Mouse (Mus musculus) kidney, postnatal 0 days (tissue): ENCODE data around the gene Ankrd6. TPM values are rescaled to one million over a fixed set of nuclear protein-coding genes. Genes with fewer than 3 reads are reported as not detected.

ENCODE experiments used
- ATAC-seq: fragments of 200-750 bp; cut with Nextera tagmentation; replicated peaks from 2 replicates; pipeline ENCODE4 v1.8.0; 2017; ENCODE audit warnings: low read depth, moderate number of reproducible peaks, moderate TSS enrichment, moderate library complexity; ENCODE audit not compliant: low FRiP score
- DNase-seq: peaks from one replicate; pipeline ENCODE4 v3.0.0-alpha.2; 2016; ENCODE audit warnings: low spot score
- H3K27ac ChIP-seq: fragments of 300-500 bp; sonication (generic); 2 replicates; pipeline ENCODE4 v1.5.1; 2014; ENCODE audit warnings: mild to moderate bottlenecking
- H3K27me3 ChIP-seq: fragments of 300-500 bp; sonication (generic); 2 replicates; pipeline ENCODE4 v1.6.1; 2014; ENCODE audit warnings: low read length, mixed read lengths; ENCODE audit not compliant: insufficient read depth
- H3K36me3 ChIP-seq: fragments of 300-500 bp; sonication (generic); 2 replicates; pipeline ENCODE4 v1.6.1; 2014; ENCODE audit warnings: low read length, mixed read lengths; ENCODE audit not compliant: insufficient read depth
- H3K4me1 ChIP-seq: fragments of 300-500 bp; sonication (generic); replicated peaks from 2 replicates; pipeline ENCODE4 v1.6.1; 2014; ENCODE audit warnings: antibody characterized with exemption, low read length, mixed read lengths; ENCODE audit not compliant: insufficient read depth
- H3K4me2 ChIP-seq: fragments of 300-500 bp; sonication (generic); 2 replicates; pipeline ENCODE4 v1.6.1; 2014; ENCODE audit warnings: mild to moderate bottlenecking, low read length, moderate library complexity, mixed read lengths
- H3K4me3 ChIP-seq: fragments of 300-500 bp; sonication (generic); replicated peaks from 2 replicates; pipeline ENCODE4 v1.5.1; 2014; ENCODE audit warnings: low read depth, low read length
- H3K9ac ChIP-seq: fragments of 300-500 bp; sonication (generic); 2 replicates; pipeline ENCODE4 v1.6.1; 2014; ENCODE audit warnings: low read depth, low read length
- H3K9me3 ChIP-seq: fragments of 300-500 bp; sonication (generic); replicated peaks from 2 replicates; pipeline ENCODE4 v1.6.1; 2016; ENCODE audit warnings: low read length, inconsistent platforms, mixed read lengths
- CTCF ChIP-seq: IDR thresholded peaks from 2 replicates; pipeline ENCODE4 v1.5.1; 2016; ENCODE audit warnings: antibody characterized with exemption, low read depth, mild to moderate bottlenecking, moderate library complexity
- WGBS: fragments of 180-500 bp; shearing (Covaris S2); extraction: QIAGEN DNeasy Blood & Tissue Kit; methylation state at CpG from one replicate; pipeline ENCODE4 v1.1.7; 2014; 5-methylcytosine and 5-hydroxymethylcytosine counted together
- polyA plus RNA-seq: library from polyadenylated mRNA; unstranded; fragments of >200 nt; fragmentation: Nextera tagmentation; extraction: Ambion mirVana; gene quantifications from 2 replicates; pipeline ENCODE4 v1.2.1, GENCODE M21; 2015

Ankrd6 gene
- polyA plus RNA-seq, 1 experiment from 2014 or later, result 9.2 TPM

DNA sequence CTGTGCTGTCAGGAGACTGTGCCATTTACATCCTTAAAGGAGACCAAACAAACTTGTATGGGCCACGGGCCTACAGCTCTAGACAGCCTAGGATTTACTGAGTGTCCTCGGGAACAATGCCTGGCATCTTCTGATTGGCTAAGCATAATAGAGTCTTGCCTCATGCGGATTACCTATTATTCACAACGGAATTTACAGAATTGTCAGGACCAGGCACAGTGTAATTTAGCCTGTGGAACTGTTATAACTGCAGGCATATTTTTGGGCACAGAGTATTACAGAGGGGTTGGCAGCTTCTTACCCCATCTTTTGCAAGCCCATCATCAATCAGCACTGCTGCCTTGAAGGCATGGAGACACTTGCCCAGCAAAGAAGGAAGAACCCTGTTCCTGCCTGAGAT lies 51.6 kb downstream of the Ankrd6 start:
- Histone ChIP-seq H3K27me3 (no peaks in the 10 kb centered on the region), H3K9me3 (peaks cover 5% of the 10 kb centered on the region; the same call in 1 of the 2 replicates), H3K27ac (no peak overlapping the region), H3K9ac (no peak overlapping the region), H3K4me1 (no peaks in the 10 kb centered on the region), H3K36me3 (no peaks in the 10 kb centered on the region), H3K4me2 (no peak overlapping the region), H3K4me3 (no peak overlapping the region)
- WGBS, result 49% methylated on average over 4 of the region's 4 CpGs
- ATAC-seq, result no peak
- no peak for DNase-seq
- no peak for TF ChIP-seq CTCF

DNA sequence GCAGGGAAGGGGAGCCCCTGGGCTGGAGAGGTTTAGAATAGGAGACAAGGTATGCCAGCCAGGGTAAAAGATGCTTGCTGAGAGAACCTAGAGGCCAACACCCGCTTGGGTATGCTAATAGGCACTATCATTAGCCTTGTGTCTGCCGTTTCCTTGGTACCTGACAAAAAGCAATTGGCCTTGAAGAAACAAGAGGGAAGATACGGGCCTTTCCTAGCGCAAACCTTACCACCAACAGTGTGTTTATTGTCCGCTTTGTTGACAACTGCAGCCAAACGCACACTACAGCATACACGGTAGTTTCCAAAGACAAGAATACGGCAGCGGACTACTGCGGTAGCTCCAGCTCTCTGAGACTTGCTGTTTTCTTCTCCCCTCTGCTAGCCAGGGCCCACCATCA lies 59.3 kb downstream of the Ankrd6 start:
- Histone ChIP-seq H3K4me1 (peaks cover 12% of the 10 kb centered on the region; the same call in 1 of the 2 replicates), H3K27me3 (no peaks in the 10 kb centered on the region), H3K9ac (no peak overlapping the region), H3K4me3 (no peak overlapping the region), H3K27ac (no peak overlapping the region), H3K36me3 (no peaks in the 10 kb centered on the region), H3K4me2 (no peak overlapping the region), H3K9me3 (peaks cover 5% of the 10 kb centered on the region; the same call in 1 of the 2 replicates)
- TF ChIP-seq CTCF, result no peak
- 92% methylated on average over 10 of the region's 10 CpGs for WGBS
- ATAC-seq (no peak), DNase-seq (no peak)

DNA sequence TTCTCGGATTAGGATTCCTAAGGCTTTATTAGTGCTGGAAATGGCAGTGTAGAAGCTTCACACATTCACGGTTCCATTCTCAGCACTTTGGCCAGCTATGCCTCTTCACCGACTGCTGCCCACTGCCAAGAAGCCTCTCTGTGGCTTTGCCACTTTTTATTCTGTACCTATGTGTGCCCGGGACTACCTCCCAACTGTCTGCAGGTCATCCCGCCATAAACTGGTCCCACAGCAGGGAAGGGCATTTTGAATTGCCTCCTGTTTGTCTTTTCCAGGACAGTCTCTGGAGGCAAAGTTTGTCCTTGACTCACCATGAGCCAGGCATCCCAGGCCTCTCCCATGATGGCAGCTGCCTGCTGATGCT lies 59.9 kb downstream of the Ankrd6 start:
- Histone ChIP-seq H3K27ac (no peak overlapping the region), H3K9me3 (peaks cover 5% of the 10 kb centered on the region; the same call in 1 of the 2 replicates), H3K36me3 (no peaks in the 10 kb centered on the region), H3K4me3 (no peak overlapping the region), H3K9ac (no peak overlapping the region), H3K27me3 (no peaks in the 10 kb centered on the region), H3K4me1 (peaks cover 12% of the 10 kb centered on the region; the same call in 1 of the 2 replicates), H3K4me2 (no peak overlapping the region)
- no peak for DNase-seq
- TF ChIP-seq CTCF, result no peak
- no peak for ATAC-seq
- 75% methylated on average over 5 of the region's 5 CpGs for WGBS

DNA sequence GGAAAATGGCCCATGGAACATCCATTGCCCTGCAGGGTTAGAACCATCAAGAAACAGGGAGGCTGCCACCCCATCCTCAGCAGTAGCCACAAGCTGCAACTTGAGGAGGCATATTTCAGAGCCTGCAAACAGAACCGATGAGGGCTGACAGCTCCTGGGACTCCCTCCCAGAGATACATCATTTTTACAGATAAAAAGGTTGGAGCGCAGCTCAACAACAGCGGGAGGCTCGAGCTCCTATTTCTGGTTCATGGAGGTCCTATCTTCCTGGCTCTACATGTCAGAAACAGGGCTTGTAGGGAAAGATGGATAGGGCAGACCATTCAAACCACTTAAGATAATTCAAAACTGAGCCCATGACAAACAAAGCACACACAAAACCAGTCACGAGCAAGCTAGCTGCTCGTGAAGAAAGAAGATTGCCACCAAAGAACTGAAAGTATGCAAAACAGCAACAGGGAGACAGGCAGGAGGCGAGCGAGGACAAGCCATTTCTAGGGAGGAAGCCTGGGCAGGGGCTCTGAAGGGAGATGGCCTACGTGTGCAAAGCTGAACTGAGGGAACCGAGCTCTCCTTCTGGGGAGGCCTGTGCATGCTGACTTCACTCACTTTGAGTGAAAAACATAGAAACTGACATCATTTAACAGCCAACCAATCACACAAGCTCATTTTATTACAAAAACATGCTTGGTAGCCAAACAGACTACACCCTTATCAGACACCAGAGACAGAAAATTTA lies 60.5 kb downstream of the Ankrd6 start:
- Histone ChIP-seq H3K27me3 (no peaks in the 10 kb centered on the region), H3K9me3 (peaks cover 5% of the 10 kb centered on the region; the same call in 1 of the 2 replicates), H3K4me2 (peak overlapping the region; percentile 39; the same call in 1 of the 2 replicates), H3K4me3 (no peak overlapping the region), H3K4me1 (peaks cover 12% of the 10 kb centered on the region; the same call in 1 of the 2 replicates), H3K36me3 (no peaks in the 10 kb centered on the region), H3K27ac (peak overlapping the region; percentile 44; the same call in 1 of the 2 replicates), H3K9ac (no peak overlapping the region)
- DNase-seq, result peak; percentile 62
- ATAC-seq, result no peak
- peak; percentile 40 for TF ChIP-seq CTCF
- 26% methylated on average over 10 of the region's 10 CpGs for WGBS

DNA sequence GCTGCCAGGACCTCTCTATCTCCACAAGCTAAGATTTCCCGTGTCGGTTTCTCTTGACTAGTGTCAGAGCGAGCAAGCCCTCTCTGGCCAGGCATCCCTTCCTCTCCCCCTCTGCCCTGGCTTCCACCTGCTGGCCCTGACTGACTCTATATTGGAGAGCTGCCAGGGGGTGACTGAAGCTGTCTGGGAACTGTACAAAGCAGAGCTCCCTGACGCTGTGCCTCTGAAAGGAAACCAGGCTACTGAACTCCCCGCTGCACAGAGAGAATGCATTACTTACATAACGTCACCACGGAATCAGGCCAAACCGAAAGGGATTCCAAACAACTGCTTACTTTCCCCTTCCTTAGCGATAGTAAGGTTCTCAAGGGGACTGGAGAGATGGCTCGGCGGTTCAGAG lies 61.4 kb downstream of the Ankrd6 start:
- Histone ChIP-seq H3K9me3 (peaks cover 2% of the 10 kb centered on the region; the same call in 1 of the 2 replicates), H3K27ac (peak overlapping the region; percentile 44; the same call in 1 of the 2 replicates), H3K4me3 (no peak overlapping the region)

DNA sequence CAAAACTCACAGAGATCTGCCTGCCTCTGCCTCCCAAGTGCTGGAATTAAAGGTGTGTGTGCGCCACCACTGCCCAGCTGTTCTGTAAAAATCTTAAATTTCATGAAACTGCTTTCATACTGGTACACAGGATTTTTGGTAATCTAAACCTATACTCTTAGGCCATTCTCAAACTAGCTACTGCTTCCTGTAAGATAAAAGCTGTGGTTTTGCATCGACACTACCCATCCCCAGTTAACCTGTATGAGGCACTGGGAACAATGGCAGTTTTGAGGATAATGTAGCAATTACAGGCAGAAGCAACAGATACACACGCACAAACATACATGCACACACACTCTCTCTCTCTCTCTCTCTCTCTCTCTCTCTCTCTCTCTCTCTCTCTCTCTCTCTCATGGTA lies 64.2 kb downstream of the Ankrd6 start:
- WGBS, result 94% methylated on average over 3 of the region's 3 CpGs
- H3K4me2 ChIP-seq, result no peak overlapping the region
- H3K4me1 ChIP-seq, result peaks cover 12% of the 10 kb centered on the region; the same call in 1 of the 2 replicates
- no peak overlapping the region for H3K4me3 ChIP-seq
- no peak overlapping the region for H3K9ac ChIP-seq
- no peaks in the 10 kb centered on the region for H3K27me3 ChIP-seq
- no peaks in the 10 kb centered on the region for H3K9me3 ChIP-seq
- H3K36me3 ChIP-seq, result no peaks in the 10 kb centered on the region
- no peak overlapping the region for H3K27ac ChIP-seq
- ATAC-seq (no peak), DNase-seq (no peak)
- TF ChIP-seq CTCF, result no peak

More for the DNA sequence above, 61.4 kb downstream of the Ankrd6 start:
- Histone ChIP-seq H3K9ac (no peak overlapping the region), H3K4me1 (peaks cover 12% of the 10 kb centered on the region; the same call in 1 of the 2 replicates), H3K36me3 (no peaks in the 10 kb centered on the region), H3K4me2 (peak overlapping the region; percentile 39), H3K27me3 (no peaks in the 10 kb centered on the region)
- no peak for TF ChIP-seq CTCF
- ATAC-seq, result no peak; the same call in 1 of the 2 replicates
- WGBS, result 28% methylated on average over 11 of the region's 11 CpGs
- DNase-seq, result peak; percentile 77
